Mouse (Mus musculus): ENCODE measurements at regions not wholly inside any gene's neighbourhood (a gene's known extent, or its start where the extent isn't known, plus 50 kb on each side); places are given as distances from the start of the nearest gene placed in this dataset.

GRCm38 (mm10) chr2:48409876-48410275 is 404.0 kb upstream of the Acvr2a start:
- DNase-seq, result no peak

- no peak for DNase-seq
These were observed 402.5 kb upstream of the Acvr2a start for GRCm38 (mm10) chr2:48411392-48411791.

GRCm38 (mm10) chr2:48412683-48413440 is 401.0 kb upstream of the Acvr2a start:
- DNase-seq, result no peak

- DNase-seq, result no peak
These were observed 399.1 kb upstream of the Acvr2a start for GRCm38 (mm10) chr2:48414596-48415481.

GRCm38 (mm10) chr2:48416207-48416750 is 397.6 kb upstream of the Acvr2a start:
- DNase-seq, result no peak

GRCm38 (mm10) chr2:48417000-48417596 is 396.8 kb upstream of the Acvr2a start:
- DNase-seq, result no peak

DNA sequence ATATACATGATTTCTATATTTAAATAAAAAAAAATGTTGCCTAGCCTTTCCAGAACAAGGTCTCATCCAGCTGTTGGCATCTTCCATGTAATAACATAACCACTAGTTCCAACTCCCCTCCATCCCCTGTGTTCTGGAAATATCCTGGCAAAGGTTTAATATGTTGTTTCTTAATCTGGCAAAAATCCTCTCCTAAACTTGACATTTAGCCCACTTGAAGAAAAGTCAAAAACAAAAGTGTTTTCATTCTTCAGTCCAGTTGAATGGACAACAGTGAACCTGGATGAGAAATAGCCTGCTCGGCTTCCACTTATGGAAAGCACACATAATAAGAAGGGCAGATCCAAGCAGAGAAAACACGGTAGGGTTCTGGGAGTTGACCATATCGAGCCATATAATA is 393.1 kb upstream of the Acvr2a start:
- no peak for DNase-seq

- no peak for DNase-seq
These were observed 390.0 kb upstream of the Acvr2a start for GRCm38 (mm10) chr2:48423861-48424442.

- no peak for DNase-seq
These were observed 389.3 kb upstream of the Acvr2a start for GRCm38 (mm10) chr2:48424562-48424961.

DNA sequence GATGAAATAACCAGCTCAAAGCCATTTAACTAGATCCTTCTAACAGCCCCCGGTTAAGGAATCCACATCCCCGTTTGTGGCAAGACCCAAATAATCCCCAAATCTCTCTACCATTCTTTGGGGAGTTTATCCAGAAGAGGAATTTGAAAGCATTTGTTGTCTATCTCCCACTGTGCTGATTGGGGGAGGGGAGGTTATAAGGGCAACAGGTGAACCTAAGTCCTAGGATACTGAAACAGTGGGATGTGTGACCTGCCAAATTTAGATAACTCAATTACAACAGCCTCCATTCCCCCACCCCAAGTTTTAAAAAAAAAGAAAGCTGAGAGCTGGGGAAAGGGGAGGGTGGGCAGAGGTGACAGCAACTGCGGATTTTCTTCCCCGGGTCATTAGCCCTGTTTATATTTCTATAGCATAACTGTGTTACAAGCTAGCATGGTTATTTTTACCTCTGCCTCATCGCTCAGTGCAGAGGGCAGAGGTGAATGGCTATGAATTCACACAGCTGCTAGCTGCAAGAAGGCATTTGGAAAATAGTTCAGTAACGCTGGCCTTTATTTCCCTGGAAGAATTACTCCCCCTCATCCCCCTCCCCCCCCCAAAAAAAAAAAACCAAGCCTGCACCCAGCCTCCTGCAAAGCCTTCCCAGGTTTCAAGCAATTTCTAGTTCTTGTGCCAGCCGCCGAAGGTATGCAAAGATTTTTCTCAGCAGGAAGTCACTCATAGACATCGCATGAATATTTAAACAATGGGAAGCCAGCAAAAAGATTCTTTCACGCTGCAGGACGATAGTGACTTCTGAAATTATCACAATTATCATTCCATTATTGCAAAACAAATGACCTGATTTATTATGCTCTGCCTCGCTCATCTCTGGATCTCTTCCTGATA is 388.5 kb upstream of the Acvr2a start:
- no peak for DNase-seq

- no peak for DNase-seq
These were observed 381.4 kb upstream of the Acvr2a start for GRCm38 (mm10) chr2:48432545-48432944.

DNA sequence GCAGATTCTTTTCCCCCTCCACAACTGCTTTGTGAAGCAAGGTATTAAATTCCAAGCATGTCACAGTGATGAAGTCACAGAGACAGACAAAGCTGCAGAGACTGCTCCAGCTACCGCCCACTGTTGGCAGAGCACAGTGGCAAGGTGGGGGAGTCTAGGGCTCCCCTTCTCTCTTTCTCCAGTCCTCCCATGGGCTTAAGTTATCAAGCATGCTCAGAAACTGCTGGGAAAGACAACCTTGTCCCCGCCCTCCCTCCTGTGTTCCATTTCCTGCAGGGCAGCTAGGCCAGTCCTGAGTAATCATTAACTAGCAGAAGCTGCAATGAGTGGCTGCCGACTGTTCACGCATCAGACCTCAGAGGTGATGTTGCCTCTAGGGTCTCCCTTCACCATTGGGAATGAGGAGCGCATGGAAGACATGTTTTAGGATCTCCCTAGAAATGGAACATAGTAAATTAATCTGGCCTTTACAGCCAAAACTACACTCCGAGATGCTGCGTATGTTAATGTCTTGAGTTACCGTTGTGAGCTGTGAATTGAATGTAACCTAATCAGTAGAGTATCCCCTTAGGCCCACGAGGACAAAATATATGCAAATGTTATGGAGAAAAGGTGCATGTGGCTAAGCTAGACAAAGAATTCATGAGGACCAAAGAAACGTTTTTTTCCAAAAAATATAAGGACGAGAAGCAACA is 372.5 kb upstream of the Acvr2a start:
- no peak for DNase-seq

- DNase-seq, result no peak
These were observed 371.8 kb upstream of the Acvr2a start for GRCm38 (mm10) chr2:48441991-48442544.

DNA sequence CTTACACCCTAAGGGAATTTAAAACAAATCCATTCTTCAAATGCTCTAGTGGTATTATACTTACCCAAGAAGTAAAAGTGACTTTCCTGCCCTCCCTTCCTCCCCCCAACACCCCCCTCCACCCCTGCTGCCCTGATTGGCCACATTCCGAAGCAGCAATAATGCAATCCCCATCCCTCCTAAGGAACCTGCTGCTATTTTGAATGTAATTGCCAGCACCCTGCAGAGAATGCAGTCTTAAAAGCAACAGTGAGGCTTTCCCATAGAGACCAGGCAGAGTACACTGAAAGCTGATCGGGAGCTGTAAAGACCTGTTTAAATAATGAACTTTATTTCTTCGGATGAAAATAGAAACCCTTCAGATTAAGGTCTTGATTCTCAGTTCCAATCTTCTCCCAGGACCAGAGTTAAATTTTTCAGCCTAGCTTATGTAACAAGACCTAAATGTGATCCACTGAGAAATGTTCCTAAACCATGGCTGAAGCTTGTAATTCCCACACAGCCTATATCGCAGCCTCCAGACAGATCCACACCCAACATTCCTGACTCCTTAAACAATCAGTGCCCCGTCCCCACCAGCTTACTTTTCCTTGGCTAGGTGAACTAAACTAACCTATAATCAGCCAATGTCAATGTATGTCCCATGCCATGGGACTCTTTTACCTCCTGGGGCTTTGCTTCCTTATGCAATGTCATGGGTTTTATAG is 367.9 kb upstream of the Acvr2a start:
- no peak for DNase-seq

- no peak for DNase-seq
These were observed 367.3 kb upstream of the Acvr2a start for GRCm38 (mm10) chr2:48446617-48447016.

GRCm38 (mm10) chr2:48449165-48449842 is 364.6 kb upstream of the Acvr2a start:
- no peak for DNase-seq

- DNase-seq, result peak; percentile 47
These were observed 357.6 kb upstream of the Acvr2a start for GRCm38 (mm10) chr2:48456072-48457040.

GRCm38 (mm10) chr2:48457117-48457516 is 356.8 kb upstream of the Acvr2a start:
- DNase-seq, result peak; percentile 4

Data from gastrocnemius, postnatal 25 days (tissue).